Mouse (Mus musculus) ES-Bruce4 (cell line): ENCODE measurements around the gene Rasal2.

Experiments used
- CTCF ChIP-seq: IDR thresholded peaks from one replicate; pipeline ENCODE4 v1.8.1; 2011; ENCODE audit warnings: low read depth, low read length
- POLR2A ChIP-seq: IDR thresholded peaks from one replicate; pipeline ENCODE4 v1.8.1; 2011; ENCODE audit warnings: low read length; ENCODE audit not compliant: insufficient read depth

DNA sequence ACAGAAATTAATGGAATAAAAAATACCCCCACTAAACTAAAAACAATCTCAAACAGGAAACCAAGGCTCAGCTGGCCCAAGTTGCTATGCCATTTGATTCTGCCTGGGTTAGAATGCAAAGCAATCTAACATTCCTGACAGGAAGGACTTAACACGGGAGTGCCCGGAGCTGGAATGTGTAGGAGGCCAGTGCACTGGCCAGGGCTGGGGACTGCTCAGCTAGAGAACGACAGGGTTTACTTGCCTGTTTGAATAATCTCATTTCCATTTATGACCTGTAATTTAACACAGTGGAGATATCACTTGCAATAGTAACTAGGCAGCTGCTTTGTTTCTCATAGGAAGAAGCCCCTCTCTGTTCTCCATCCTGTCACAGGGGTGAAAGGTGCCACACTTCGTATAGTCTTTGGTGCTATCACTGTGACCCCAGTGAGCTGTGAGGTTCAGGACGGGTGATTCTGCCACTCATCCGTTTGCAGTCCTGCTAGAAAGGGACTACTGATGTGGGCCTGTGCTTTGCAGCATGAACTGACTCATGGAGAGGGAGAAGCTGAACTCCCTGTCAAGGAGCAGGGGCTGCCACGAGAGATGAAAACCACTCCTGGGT lies 269.0 kb downstream of the Rasal2 start:
- TF ChIP-seq CTCF (no peak), POLR2A (no peak)
